Mouse (Mus musculus) MEL (cell line): ENCODE measurements around the gene Pygo2.

Experiments
- CHD1 ChIP-seq: IDR thresholded peaks from 2 replicates; pipeline ENCODE4 v1.6.1; 2012; ENCODE audit warnings: low read depth, mild to moderate bottlenecking, inconsistent platforms, low read length, improper control_type of control experiment
- CTCF ChIP-seq, 3 experiments: IDR thresholded peaks in 2 of 3; conservative IDR thresholded peaks in 1 of 3; 2 replicates each; pipeline ENCODE4 v1.5.1; 2011 to 2012; ENCODE audit warnings: low read length in 3 of 3, low read depth in 2 of 3, mild to moderate bottlenecking in 2 of 3, improper control_type of control experiment in 1 of 3, inconsistent platforms in 1 of 3, mixed read lengths in 1 of 3, moderate library complexity in 1 of 3; ENCODE audit not compliant: control insufficient read depth in 1 of 3, insufficient read depth in 1 of 3, poor library complexity in 1 of 3, severe bottlenecking in 1 of 3
- EP300 ChIP-seq, 2 experiments: IDR thresholded peaks; 2 replicates each; pipeline ENCODE4 v1.6.1; 2011; ENCODE audit warnings: improper control_type of control experiment in 2 of 2, low read length in 2 of 2, low read depth in 1 of 2, mild to moderate bottlenecking in 1 of 2
- ETS1 ChIP-seq: IDR thresholded peaks from 2 replicates; pipeline ENCODE4 v1.6.1; 2012; ENCODE audit warnings: low read depth, mild to moderate bottlenecking, inconsistent platforms, low read length, improper control_type of control experiment, moderate library complexity
- GATA1 ChIP-seq: IDR thresholded peaks from 2 replicates; pipeline ENCODE4 v1.6.1; 2011; ENCODE audit warnings: low read depth, low read length, improper control_type of control experiment
- POLR2A ChIP-seq, 2 experiments: IDR thresholded peaks; 2 replicates each; pipeline ENCODE4 v1.6.1; 2011 to 2012; ENCODE audit warnings: low read length in 2 of 2, mild to moderate bottlenecking in 2 of 2, control low read depth in 1 of 2, improper control_type of control experiment in 1 of 2, low read depth in 1 of 2, moderate library complexity in 1 of 2; ENCODE audit not compliant: control insufficient read depth in 1 of 2, insufficient read depth in 1 of 2, poor library complexity in 1 of 2
- RAD21 ChIP-seq: IDR thresholded peaks from 2 replicates; pipeline ENCODE4 v1.6.1; 2011; ENCODE audit warnings: mild to moderate bottlenecking, low read depth, low read length, improper control_type of control experiment

DNA sequence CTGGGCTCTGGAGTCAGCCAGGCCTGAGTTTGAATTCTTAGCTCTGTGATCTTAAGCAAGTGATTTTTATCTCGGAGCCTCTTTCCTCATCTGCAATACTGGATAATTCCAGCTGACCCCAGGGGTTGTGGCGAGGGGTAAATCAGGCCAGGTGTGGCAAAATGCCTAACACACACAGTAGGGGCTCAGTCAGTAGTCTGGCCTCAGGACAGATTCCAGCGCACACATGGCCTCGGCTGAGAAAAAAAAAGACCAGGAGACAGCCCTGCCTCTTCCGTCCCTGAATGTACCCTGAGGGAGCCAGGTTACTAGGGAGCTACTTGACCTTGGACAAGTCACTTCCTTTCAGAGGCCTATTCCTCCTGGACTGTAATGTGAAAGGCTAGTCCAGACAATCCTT lies 47.1 kb upstream of the Pygo2 start:
- TF ChIP-seq CTCF (IDR thresholded peaks at IDR 0.05 in 2 of 3, conservative IDR thresholded peaks at IDR 0.05 in 1 of 3; ENCODE audit: control insufficient read depth in 1 of 3, insufficient read depth in 1 of 3, low read depth in 2 of 3, low read length in 3 of 3, poor library complexity in 1 of 3, severe bottlenecking in 1 of 3) (no peak), ETS1 (no peak), POLR2A (IDR thresholded peaks at IDR 0.05; ENCODE audit: control insufficient read depth in 1 of 2, insufficient read depth in 1 of 2, low read depth in 1 of 2, low read length in 2 of 2, poor library complexity in 1 of 2) (no peak), GATA1 (no peak), EP300 (IDR thresholded peaks at IDR 0.05; ENCODE audit: low read depth in 1 of 2, low read length in 2 of 2) (no peak), CHD1 (no peak), RAD21 (no peak)
